Mouse (Mus musculus): ENCODE data around the gene Gm11562. TPM values are rescaled to one million over a fixed set of nuclear protein-coding genes. Genes with fewer than 3 reads are reported as not detected.

Gm11562 gene
- polyA plus RNA-seq, 1 experiment: not detected

GRCm38 (mm10) chr11:99573164-99573563 is 47.1 kb downstream of the Gm11562 start:
- Histone ChIP-seq H3K27me3 (ENCODE audit: control insufficient read depth, insufficient read depth, low read length) (no peaks in the 10 kb centered on the region), H3K4me1 (ENCODE audit: control insufficient read depth, insufficient read depth, insufficient read length) (no peaks in the 10 kb centered on the region; the same call in 1 of the 2 replicates), H3K4me3 (ENCODE audit: extremely low read depth, insufficient read depth, insufficient read length) (no peak overlapping the region), H3K27ac (ENCODE audit: insufficient read depth, low read length) (no peak overlapping the region), H3K36me3 (ENCODE audit: control insufficient read depth, insufficient read depth, low read length) (no peaks in the 10 kb centered on the region)
- TF ChIP-seq POLR2A (IDR thresholded peaks at IDR 0.05; ENCODE audit: low read depth, low read length): no peak
- no peak for TF ChIP-seq CTCF (IDR thresholded peaks at IDR 0.05; ENCODE audit: extremely low read depth, insufficient read depth, insufficient read length, insufficient replicate concordance)
- DNase-seq (ENCODE audit: low read depth in 1 of 2, low spot score in 2 of 2): no peak
- WGBS: 73% methylated on average over 4 of the region's 4 CpGs

Other genes starting within 250 kb of the Gm11562 start
- not detected in 2 replicates for gene Krt28, start 245.5 kb downstream of the Gm11562 start, polyA plus RNA-seq (2012; rRNA removed)
- 0.22 and 0.23 TPM in 2 replicates for gene Krt10, start 231.1 kb downstream of the Gm11562 start, polyA plus RNA-seq (2012; rRNA removed)
- gene Krt12, start 198.2 kb downstream of the Gm11562 start, polyA plus RNA-seq (2012; rRNA removed): 0.05 TPM in 1 of 2 replicates, not detected in the other
- gene Krt20, start 182.3 kb downstream of the Gm11562 start, polyA plus RNA-seq (2012; rRNA removed): 0.16 TPM in 2 replicates
- gene Krt23, start 127.3 kb downstream of the Gm11562 start, polyA plus RNA-seq (2012; rRNA removed): 0.06 and 0.14 TPM in 2 replicates
- gene Krt39, start 99.1 kb downstream of the Gm11562 start, polyA plus RNA-seq (2012; rRNA removed): not detected in 2 replicates
- gene Krt40, start 77.3 kb downstream of the Gm11562 start, polyA plus RNA-seq (2012; rRNA removed): not detected in 2 replicates
- not detected in 2 replicates for gene Krtap3-3, start 69.6 kb downstream of the Gm11562 start, polyA plus RNA-seq (2012; rRNA removed)
- not detected in 2 replicates for gene Krtap3-2, start 63.6 kb downstream of the Gm11562 start, polyA plus RNA-seq (2012; rRNA removed)
- not detected in 2 replicates for gene Gm11939, start 61.0 kb downstream of the Gm11562 start, polyA plus RNA-seq (2012; rRNA removed)
- gene Krtap3-1, start 53.8 kb downstream of the Gm11562 start, polyA plus RNA-seq (2012; rRNA removed): not detected in 2 replicates
- not detected in 2 replicates for gene Krtap1-5, start 39.4 kb downstream of the Gm11562 start, polyA plus RNA-seq (2012; rRNA removed)
- gene Krtap1-4, start 36.8 kb downstream of the Gm11562 start, polyA plus RNA-seq (2012; rRNA removed): not detected in 2 replicates
- not detected in 2 replicates for gene Krtap1-3, start 29.1 kb downstream of the Gm11562 start, polyA plus RNA-seq (2012; rRNA removed)
- gene Krtap9-3, start 22.3 kb downstream of the Gm11562 start, polyA plus RNA-seq (2012; rRNA removed): not detected in 2 replicates
- not detected in 2 replicates for gene Gm11938, start 17.1 kb downstream of the Gm11562 start, polyA plus RNA-seq (2012; rRNA removed)
- not detected in 2 replicates for gene Gm11937, start 10.2 kb downstream of the Gm11562 start, polyA plus RNA-seq (2012; rRNA removed)
- gene Krtap2-4, start 5.6 kb downstream of the Gm11562 start, polyA plus RNA-seq (2012; rRNA removed): not detected in 2 replicates
- not detected in 2 replicates for gene Krtap4-1, start 7.8 kb upstream of the Gm11562 start, polyA plus RNA-seq (2012; rRNA removed)
- gene Krtap4-2, start 14.6 kb upstream of the Gm11562 start, polyA plus RNA-seq (2012; rRNA removed): not detected in 2 replicates
- not detected in 2 replicates for gene Krtap4-7, start 23.7 kb upstream of the Gm11562 start, polyA plus RNA-seq (2012; rRNA removed)
- gene Gm11555, start 29.8 kb upstream of the Gm11562 start, polyA plus RNA-seq (2012; rRNA removed): not detected in 2 replicates
- not detected in 2 replicates for gene Gm11563, start 38.5 kb upstream of the Gm11562 start, polyA plus RNA-seq (2012; rRNA removed)
- gene Krtap4-6, start 45.5 kb upstream of the Gm11562 start, polyA plus RNA-seq (2012; rRNA removed): not detected in 2 replicates
- not detected in 2 replicates for gene Gm14190, start 70.3 kb upstream of the Gm11562 start, polyA plus RNA-seq (2012; rRNA removed)
- not detected in 2 replicates for gene Gm14180, start 113.9 kb upstream of the Gm11562 start, polyA plus RNA-seq (2012; rRNA removed)
- gene Gm11595, start 152.5 kb upstream of the Gm11562 start, polyA plus RNA-seq (2012; rRNA removed): not detected in 2 replicates
- not detected in 2 replicates for gene Krtap4-8, start 160.3 kb upstream of the Gm11562 start, polyA plus RNA-seq (2012; rRNA removed)
- not detected in 2 replicates for gene Krtap4-9, start 164.8 kb upstream of the Gm11562 start, polyA plus RNA-seq (2012; rRNA removed)
- gene Gm11596, start 173.0 kb upstream of the Gm11562 start, polyA plus RNA-seq (2012; rRNA removed): not detected in 2 replicates
- gene Gm11569, start 178.5 kb upstream of the Gm11562 start, polyA plus RNA-seq (2012; rRNA removed): not detected in 2 replicates
- gene Gm11554, start 184.0 kb upstream of the Gm11562 start, polyA plus RNA-seq (2012; rRNA removed): not detected in 2 replicates
- gene Krtap4-13, start 189.5 kb upstream of the Gm11562 start, polyA plus RNA-seq (2012; rRNA removed): not detected in 2 replicates
- gene Gm11564, start 195.2 kb upstream of the Gm11562 start, polyA plus RNA-seq (2012; rRNA removed): not detected in 2 replicates
- not detected in 2 replicates for gene 2300003K06Rik, start 217.6 kb upstream of the Gm11562 start, polyA plus RNA-seq (2012; rRNA removed)
- gene Krtap4-16, start 231.2 kb upstream of the Gm11562 start, polyA plus RNA-seq (2012; rRNA removed): not detected in 2 replicates
- gene Gm11568, start 237.5 kb upstream of the Gm11562 start, polyA plus RNA-seq (2012; rRNA removed): not detected in 2 replicates
- not detected in 2 replicates for gene Gm11559, start 244.0 kb upstream of the Gm11562 start, polyA plus RNA-seq (2012; rRNA removed)

Data from spleen, adult 2 months (tissue).